Mouse (Mus musculus) B cell, adult 2 months (primary cell): ENCODE results near the gene Pmm2.

Experiments
- DNase-seq, 2 experiments: peaks; one replicate each; pipeline ENCODE4 v3.0.0; 2022

Pmm2 gene

GRCm38 (mm10) chr16:8658349-8658748 is 20.9 kb downstream of the Pmm2 start:
- DNase-seq, result no peak

GRCm38 (mm10) chr16:8658764-8659163 is 21.3 kb downstream of the Pmm2 start:
- DNase-seq, result no peak

- no peak for DNase-seq
Measured at GRCm38 (mm10) chr16:8663022-8663421, 25.5 kb downstream of the Pmm2 start.

- no peak for DNase-seq
Measured at GRCm38 (mm10) chr16:8663606-8664539, 26.4 kb downstream of the Pmm2 start.

GRCm38 (mm10) chr16:8665367-8665766 is 27.9 kb downstream of the Pmm2 start:
- DNase-seq, result no peak

- no peak for DNase-seq
Measured at GRCm38 (mm10) chr16:8666452-8666851, 29.0 kb downstream of the Pmm2 start.

GRCm38 (mm10) chr16:8667261-8667660 is 29.8 kb downstream of the Pmm2 start:
- no peak for DNase-seq

DNA sequence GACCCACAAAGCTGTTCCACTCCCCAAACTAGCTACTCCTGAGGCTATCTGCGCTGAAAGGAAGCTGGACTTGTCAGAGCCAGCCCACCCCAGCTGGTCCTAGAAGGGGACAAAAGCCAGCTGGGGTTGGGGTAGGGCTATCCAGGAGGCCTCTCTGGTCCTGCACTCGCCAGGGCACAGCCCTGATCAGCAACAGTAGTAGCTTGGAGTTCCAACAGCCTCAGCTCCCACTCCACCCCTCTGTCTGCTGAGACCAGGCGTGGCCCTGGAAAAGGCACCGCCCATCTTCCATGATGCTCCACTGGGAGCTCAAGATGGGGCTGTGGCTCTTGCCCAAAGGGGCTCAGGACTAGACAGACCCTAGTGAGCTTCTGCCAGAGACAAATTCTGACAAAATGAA is 30.3 kb downstream of the Pmm2 start:
- DNase-seq, result no peak

GRCm38 (mm10) chr16:8668386-8668785 is 30.9 kb downstream of the Pmm2 start:
- no peak for DNase-seq

DNA sequence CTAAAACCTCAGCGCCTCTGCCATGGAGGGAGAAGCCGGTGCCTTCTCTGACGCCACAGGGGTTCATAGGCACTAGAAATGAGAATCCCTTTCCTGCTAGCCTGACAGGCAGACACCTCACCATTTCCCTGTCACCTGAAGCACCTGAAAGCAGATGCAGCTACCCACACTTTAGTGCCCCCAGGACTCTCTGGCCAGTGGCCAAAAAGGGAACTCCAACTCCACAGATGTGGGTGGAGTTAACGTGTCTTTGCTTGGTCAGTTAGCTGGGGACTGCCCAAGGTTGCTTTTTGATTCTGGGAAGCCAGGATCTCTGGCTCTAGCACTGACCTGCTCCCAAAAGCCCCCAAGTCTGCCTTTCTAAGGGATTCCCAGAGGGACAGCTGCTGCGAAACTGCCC is 32.0 kb downstream of the Pmm2 start:
- no peak for DNase-seq

GRCm38 (mm10) chr16:8670041-8671035 is 32.9 kb downstream of the Pmm2 start:
- no peak for DNase-seq

GRCm38 (mm10) chr16:8671551-8672349 is 34.3 kb downstream of the Pmm2 start, which contains the start of gene Carhsp1:
TSS of gene Carhsp1 (minus strand) at chr16:8672155.
- peak; percentile 96 for DNase-seq

DNA sequence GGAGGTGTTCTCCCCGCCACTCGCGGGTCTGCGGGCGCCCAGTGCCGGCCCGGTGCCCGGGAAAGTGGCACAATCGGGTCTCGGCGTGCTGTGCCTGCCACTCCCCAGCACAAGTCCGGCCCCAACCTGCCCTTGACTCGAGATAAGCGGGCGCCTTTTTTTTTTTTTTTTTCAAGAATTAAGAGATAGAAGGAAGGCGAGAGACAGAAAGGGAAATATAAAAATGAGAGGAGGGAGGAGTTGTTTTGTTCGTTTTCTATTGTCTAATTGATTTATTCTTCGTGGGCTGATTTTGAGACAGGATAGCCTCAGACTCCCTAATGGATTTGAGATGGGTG is 34.8 kb downstream of the Pmm2 start:
- no peak for DNase-seq

DNA sequence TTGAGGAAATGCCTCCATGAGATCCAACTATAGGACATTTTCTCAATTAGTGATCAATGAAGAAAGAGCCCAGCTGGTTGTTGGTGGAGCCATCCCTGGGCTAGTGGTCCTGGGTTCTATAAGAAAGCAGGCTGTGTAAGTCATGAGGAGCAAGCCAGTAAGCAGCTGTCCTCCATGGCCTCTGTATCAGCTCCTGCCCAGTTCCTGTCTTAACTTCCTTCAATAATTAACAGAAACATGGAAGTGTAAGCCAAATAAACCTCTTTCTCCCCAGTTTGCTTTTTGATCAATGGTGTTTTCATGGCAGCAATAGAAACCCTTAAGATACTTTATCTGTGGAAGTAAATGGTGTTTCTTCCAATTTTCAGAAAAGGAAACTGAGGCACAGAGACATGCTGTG is 35.3 kb downstream of the Pmm2 start:
- DNase-seq, result no peak

DNA sequence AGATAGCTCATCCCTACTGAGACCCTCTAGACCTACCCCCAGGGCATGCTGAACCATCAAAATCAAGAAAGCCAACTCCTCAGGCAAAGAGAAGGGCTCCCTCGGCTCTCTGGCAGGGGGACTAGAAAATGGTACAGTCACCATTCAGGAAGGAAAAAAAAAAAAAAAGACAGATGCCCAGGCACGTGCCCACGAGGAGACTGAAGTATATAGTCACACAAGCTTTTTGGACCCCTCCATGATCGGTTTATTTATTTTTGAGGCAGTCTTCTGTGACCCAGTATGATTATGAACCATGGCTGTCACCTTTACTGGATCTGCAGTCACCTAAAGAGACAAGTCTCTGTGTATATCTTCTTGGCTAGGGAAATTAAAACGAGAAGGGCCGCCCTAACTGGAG is 35.9 kb downstream of the Pmm2 start:
- DNase-seq, result no peak

GRCm38 (mm10) chr16:8674165-8674564 is 36.7 kb downstream of the Pmm2 start:
- DNase-seq, result peak; percentile 79 to 83

- DNase-seq, result no peak
Measured at GRCm38 (mm10) chr16:8675559-8675958, 38.1 kb downstream of the Pmm2 start.

DNA sequence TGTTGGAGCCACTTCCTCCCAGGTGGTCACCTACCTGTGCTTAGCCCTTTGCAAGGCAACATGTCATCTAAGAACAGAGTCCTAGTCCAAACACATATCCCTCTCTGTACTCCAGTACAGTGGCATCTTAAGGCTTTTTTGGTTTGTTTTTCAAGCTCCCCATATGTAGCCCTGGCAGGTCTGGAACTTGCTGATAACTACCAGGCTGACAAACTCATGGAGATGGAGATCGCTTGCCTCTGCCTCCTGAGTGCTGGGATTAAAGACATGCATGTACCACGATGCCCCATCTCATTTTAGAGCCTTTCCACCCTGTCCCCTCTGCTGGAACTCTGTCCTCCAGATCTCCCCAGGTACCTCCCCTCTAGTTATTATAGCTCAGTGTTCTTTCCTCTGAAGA is 38.8 kb downstream of the Pmm2 start:
- no peak for DNase-seq

DNA sequence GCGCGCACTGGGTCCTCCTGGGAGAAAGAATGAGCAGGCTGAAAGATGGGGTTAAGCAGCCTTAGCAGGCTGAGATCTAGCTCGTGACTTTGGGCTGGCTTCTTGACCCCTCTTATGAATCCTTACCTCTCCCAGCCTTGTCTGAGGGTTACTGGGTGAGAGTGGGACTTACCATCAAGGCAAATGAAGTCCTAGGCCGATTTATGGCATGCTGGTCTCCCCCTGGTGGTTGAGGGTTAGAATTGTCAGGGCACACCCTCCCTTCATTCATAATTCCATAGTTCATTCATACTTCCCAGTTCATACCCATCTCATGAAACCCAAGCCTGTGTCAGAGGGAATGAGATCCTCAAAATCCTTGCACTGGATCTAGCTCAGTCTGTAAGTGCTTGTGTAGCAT is 39.3 kb downstream of the Pmm2 start:
- DNase-seq, result peak; percentile 77 to 78

GRCm38 (mm10) chr16:8678035-8678434 is 40.6 kb downstream of the Pmm2 start:
- DNase-seq, result no peak

DNA sequence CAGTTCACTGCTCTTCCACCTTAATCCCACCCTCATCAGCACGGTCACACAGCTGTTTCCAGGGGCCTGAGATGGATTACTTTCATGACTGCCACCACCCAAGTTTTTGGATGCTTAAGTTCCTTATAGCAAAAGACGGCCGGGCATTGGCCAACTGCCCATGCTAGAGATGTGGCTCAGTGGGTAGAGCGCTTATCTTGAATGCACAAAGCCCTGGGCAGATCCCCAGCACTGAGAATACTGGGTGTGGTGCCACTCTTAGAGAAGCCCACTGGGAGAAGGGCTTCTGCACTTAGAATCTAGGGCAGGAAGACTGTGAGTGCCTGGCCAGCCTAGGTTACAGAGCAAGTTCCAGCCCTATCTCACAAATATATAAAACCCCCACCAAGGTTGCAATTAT is 41.2 kb downstream of the Pmm2 start:
- DNase-seq, result no peak

DNA sequence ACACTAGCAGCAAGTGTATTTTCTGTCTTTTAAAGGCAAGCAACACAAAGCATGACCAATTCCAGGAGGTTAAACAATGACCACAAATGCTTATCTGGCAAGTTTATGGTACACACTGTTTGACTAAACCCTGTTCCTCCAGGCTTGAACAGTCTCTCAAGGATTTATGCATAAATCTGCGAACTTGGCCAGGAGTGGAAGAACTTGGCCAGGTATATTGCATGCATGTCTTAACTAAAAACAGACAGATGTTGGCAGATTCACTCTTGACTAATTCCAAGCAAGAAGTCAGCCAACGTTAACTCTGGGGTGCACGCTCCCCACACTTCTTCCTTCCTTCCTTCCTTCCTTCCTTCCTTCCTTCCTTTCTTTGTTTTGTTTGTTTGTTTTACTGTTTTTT is 42.3 kb downstream of the Pmm2 start:
- no peak for DNase-seq

DNA sequence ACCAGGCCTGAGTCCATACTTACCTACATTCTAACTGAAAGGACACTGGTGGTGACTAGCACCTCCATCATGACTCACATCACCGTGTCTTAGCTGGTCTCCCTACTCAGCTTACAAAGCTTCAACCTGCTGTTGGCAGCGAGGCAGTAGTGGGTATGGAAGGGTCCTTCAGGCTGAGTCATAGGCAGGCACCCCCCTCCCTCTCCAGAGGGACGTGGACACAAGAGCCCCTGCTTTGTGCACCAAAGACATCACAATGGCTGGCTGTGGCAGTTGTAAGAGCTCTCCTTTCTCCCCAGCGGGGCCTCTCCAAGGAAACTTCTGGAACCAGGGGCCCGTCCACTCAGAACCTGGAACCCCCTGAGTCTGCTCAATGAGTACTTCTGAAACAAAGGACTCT is 43.0 kb downstream of the Pmm2 start, which contains the start of gene Gm5767:
Gm5767 (plus strand) TSS at position 301 of the 400 bp plus-strand sequence.
- no peak for DNase-seq
